Mouse (Mus musculus): ENCODE results near the gene Rpl3l.
"Not testable (repeated sequence)": the region's sequence is repeated elsewhere in the genome, so short reads cannot be mapped to it uniquely, and the experiment has no call there.

Gene Rpl3l

GRCm38 (mm10) chr17:24720616-24721015 is 7.0 kb upstream of the Rpl3l start:
- not testable (repeated sequence) for DNase-seq

DNA sequence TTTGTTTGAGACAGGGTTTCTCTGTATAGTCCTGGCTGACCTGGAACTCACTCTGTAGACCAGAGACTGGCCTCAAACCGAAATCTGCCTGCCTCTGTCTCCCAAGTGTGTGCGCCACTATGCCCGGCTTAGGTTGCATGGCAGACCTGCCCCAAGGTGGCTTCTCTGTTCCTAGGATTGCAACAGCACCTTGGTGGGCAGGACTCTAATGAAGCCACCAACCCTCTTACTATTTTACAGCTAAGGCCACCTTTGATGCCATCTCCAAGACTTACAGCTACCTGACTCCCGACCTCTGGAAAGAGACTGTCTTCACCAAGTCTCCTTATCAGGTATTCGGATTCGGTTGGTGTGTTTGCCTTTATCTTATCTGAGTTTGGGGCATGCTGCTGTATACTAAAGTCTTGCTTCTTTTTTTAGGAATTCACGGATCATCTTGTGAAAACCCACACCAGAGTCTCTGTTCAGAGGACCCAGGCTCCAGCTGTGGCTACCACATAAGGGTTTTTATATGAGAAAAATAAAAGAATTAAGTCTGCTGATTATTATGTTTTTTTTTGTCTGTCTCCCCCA is 6.2 kb upstream of the Rpl3l start:
- DNase-seq: not testable (repeated sequence)

DNA sequence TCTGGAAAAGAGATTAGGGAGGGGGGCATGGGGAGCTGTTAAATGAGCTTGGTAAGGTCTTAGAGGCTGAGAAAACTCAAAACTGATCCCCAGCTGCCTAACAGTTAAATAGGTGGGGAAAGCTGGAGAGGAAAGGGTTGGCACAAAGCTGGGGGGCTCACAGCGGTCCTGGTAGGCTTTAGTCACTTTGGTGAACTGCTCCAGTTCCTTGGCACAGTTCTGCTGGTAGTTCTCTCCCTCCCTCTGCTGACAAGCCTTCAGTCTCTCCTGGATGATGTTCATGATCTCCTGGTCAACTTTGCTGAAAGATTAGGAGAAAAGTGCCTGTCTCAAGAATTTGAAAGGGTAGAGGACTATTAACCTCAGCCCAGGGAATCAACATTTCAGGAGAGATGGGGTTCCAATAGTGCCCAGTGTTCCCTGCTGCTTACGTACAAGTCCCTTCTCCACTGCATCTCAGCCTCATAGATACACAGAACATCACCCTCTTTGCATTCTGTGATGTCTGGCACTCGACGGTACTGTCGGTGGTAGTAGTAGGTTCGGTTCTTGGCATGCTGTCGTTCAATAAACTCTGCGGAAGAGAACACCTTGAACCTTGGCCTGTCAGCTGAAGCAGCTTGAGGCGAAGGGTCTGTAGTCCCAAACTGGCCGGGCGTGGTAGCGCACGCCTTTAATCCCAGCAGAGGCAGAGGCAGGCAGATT is 5.2 kb upstream of the Rpl3l start:
- no peak for DNase-seq

GRCm38 (mm10) chr17:24723122-24723880 is 4.3 kb upstream of the Rpl3l start:
- DNase-seq: no peak

- no peak for DNase-seq
Measured at GRCm38 (mm10) chr17:24723881-24724180, 3.8 kb upstream of the Rpl3l start.

DNA sequence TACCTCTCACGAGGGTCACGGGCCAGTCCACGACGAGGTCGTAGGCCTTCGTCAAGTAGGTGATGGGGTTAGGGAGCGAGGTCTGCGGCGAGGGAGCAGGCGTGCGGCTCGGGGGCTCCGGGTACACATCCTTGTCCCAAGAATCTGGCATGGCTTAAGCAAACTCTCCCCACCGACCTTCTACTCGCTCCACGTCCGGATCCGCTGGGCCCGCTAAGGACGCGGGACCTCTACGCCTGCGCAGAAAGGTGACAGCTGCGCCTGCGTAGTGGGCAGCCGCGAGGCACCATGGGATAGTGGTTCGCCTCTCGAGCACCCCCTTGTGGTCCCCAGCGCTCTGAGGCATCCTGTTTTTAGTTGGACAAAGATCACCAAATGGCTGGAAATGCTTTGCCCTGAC is 3.4 kb upstream of the Rpl3l start, which contains the start of gene Ndufb10:
Gene Ndufb10 (minus strand): TSS at position 295 of the 400 bp plus-strand sequence.
- peak; percentile 95 to 98 for DNase-seq

- DNase-seq: no peak
Measured at GRCm38 (mm10) chr17:24725637-24726390, 1.8 kb upstream of the Rpl3l start.

- DNase-seq: no peak
Measured at GRCm38 (mm10) chr17:24728184-24728583, 564 bp downstream of the Rpl3l start.

GRCm38 (mm10) chr17:24729067-24729466 is 1.4 kb downstream of the Rpl3l start:
- DNase-seq: no peak

DNA sequence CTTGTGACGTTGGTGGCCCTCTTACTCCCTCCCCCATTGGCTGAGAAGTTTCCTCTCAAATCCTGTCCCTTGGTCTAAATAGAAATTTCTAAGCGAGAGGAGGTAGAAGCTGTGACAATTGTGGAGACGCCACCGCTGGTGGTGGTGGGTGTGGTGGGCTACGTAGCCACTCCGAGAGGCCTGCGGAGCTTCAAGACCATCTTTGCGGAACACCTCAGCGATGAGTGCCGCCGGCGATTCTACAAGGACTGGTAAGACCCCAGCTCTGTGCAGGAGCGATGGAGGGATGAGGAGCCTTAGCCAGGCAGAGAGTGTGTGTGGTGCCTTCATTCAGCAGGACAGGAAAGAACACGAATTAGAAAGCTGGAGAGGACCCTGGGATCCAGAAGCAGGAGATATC is 3.2 kb downstream of the Rpl3l start:
- no peak for DNase-seq

- DNase-seq: peak in 1 of 2 experiments; percentile 49
Measured at GRCm38 (mm10) chr17:24732233-24732935, 4.8 kb downstream of the Rpl3l start.

GRCm38 (mm10) chr17:24733434-24734050 is 5.9 kb downstream of the Rpl3l start:
- no peak for DNase-seq

DNA sequence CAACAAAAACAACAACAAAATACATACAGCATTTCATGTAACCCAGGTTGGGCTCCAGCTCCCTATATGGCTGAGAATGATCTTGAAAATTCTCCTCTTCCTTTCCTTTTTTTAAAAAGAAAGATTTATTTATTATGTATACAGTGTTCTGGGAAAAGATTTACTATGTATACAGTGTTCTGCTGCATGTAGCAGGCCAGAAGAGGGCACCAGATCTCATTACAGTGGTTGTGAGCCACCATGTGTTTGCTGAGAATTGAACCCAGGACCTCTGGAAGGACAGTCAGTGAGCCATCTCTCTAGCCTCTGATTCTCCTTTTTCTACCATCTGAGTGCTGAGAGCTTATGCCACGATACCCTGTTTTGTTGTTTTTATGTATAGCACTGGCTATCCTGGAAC is 6.9 kb downstream of the Rpl3l start:
- DNase-seq: no peak

DNA sequence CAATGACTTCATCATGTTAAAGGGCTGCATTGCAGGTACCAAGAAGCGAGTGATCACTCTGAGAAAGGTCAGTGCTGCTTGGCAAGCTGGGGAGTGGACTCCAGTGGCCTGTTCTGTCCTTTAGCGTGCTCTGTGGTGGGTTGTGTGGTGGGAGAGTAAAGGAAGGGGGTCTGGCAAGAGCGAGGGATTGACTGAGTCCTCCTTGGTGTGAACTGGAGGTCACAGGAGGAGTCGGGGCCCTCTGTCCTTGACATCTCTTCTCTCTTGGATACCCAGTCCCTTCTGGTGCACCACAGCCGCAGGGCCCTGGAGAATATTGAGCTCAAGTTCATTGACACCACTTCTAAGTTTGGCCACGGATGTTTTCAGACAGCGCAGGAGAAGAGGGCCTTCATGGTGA is 7.8 kb downstream of the Rpl3l start:
- no peak for DNase-seq

DNA sequence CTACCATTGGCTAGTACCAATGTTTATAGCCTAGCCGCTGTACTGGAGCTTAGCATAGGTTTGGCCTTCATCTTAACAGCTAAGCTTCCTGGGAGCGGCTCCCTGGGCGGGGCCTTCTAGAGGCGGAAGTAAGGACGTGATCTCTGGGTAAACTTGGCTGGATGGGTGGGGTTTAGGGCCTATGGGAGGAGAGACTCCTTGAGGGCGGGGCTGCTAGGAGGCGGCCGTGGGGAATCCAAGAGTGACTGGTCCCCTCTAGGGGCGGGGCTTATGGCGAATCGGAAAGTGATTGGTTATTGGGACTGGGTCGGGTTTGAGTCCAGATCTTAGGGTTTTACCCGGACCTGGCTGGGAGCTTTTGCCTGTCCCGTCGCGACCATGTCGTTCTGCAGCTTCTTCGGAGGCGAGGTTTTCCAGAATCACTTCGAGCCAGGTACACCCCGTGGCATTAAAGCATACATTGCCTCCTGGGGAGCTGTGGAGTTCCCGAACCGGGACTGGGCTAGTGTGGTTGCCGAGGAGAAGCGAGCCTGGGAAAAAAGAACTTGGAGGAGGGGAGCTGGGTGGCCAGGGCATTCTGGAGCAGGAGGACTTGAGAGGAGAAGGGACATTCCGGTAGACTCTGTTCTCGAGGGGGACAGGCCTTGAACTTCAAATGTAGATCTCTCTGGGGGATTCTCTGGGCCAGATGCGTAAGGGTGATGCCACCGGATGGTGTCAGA is 8.9 kb downstream of the Rpl3l start, which contains the start of gene Msrb1:
Gene Msrb1 (plus strand): TSS at position 313 of the 722 bp plus-strand sequence.
- peak; percentile 99 for DNase-seq

DNA sequence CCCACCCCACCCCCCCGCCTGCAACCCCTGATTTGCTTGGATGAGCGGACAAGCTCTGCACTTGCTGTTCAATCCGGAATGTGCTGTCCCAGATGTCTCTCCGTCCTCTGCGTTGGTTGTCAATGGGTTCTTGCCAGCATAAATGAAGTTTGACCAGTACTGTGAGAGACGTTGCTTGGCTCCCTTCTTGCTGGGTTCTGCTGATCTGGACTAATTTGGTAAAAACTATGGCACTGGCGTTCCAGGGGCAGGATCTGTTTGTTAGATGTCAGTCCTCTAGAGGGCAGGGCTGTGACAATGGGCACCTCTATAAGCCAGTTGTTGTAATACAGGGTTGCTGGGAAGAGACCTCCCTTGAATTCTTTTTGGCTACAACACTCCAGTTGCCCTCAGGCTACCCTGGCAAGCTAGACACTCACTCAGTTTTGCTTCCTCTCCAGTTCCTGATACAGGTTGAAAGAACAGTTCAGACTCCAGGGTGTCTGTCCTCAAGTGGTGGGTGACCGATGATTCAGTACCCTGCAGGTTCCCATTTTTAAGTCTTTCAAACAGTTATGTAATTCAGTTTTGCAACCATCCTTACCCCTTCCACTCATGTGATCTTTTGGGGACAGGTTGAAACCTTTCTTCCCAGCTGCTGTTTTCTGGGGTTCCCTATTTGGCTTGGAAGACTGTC is 9.7 kb downstream of the Rpl3l start:
- peak; percentile 65 to 72 for DNase-seq

DNA sequence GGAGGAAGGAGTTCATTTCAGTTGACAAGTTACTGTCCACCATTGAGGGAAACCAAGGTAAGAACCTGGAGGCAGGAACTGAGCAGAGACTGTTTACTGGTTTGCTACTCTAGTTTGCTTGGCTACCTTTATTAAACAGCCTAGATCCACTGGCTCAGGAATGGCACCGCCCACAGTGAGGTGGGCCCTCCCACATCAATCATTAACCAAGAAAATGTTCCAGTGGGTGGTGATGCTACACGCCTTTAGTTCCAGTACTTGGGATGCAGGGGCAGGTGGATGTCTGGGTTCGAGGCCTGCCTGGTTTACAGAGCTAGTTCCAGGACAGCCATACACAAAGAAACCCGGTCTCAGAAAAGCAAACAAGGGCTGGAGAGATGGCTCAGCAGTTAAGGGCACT is 10.6 kb downstream of the Rpl3l start:
- DNase-seq: peak; percentile 82 to 89

GRCm38 (mm10) chr17:24739926-24740325 is 12.3 kb downstream of the Rpl3l start:
- no peak for DNase-seq

DNA sequence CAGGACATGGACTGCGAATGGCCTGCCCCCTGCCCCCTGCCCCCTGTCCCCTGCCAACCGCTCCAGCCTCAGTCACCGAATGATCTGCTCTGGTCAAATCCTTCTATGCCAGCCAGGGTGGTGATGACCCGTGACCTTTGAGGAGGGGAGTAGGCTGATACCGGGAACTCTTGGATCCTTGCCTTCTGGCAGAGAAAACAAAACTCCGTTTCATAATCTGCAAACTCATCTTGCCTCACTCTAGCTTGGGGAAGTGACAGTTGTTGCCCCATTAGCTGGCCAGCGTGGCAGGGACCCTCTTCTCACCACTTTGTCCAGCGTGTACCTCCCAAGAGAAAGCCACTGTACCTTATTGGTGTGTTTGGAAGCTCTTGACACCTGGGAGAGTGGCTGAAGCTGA is 14.7 kb downstream of the Rpl3l start:
- no peak for DNase-seq

GRCm38 (mm10) chr17:24743896-24744295 is 16.3 kb downstream of the Rpl3l start:
- no peak for DNase-seq

- DNase-seq: no peak
Measured at GRCm38 (mm10) chr17:24744381-24744780, 16.8 kb downstream of the Rpl3l start.
